Mouse (Mus musculus): ENCODE data around the gene Tlk1.

DNA sequence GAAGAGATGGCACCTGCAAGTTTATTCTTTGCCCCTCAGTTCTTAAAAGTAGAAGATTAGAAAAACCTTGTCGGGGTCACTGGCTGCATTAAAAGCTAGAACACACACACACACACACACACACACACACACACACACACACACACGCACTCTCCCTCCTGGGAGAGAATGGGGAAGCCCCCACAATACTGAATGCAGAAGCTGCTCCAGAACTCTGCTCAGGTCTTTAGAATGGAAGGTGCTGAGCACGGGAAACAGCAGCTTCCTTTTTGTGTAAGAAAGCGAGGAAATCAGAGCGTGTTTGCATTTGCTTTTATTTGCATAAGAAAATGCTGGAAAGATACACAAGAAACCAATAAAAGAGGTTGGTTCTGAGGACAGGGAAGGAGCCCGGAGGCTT is 45.3 kb upstream of the Tlk1 start:
- no peak for TF ChIP-seq CTCF (IDR thresholded peaks at IDR 0.05; ENCODE audit: control insufficient read depth, insufficient read depth, insufficient replicate concordance, low read depth, low read length)
- no peak for TF ChIP-seq POLR2A (IDR thresholded peaks at IDR 0.05; ENCODE audit: control insufficient read depth, low read depth, low read length)
